Mouse (Mus musculus): ENCODE measurements around the gene Dhrs4.

Gene Dhrs4

GRCm38 (mm10) chr14:55478651-55479599, at the start of gene Dhrs4:
Gene Dhrs4, plus strand, starts transcription at chr14:55478758.
- no peak for DNase-seq (ENCODE audit: low spot score)

- no peak for DNase-seq (ENCODE audit: low spot score)
Observed at GRCm38 (mm10) chr14:55430255-55430654, 48.3 kb upstream of the Dhrs4 start.

GRCm38 (mm10) chr14:55433052-55433451, 45.5 kb upstream of the Dhrs4 start:
- no peak for DNase-seq (ENCODE audit: low spot score)

GRCm38 (mm10) chr14:55434825-55435224, 43.7 kb upstream of the Dhrs4 start:
- DNase-seq (ENCODE audit: low spot score): no peak

- no peak for DNase-seq (ENCODE audit: low spot score)
Observed at GRCm38 (mm10) chr14:55437118-55437517, 41.4 kb upstream of the Dhrs4 start.

GRCm38 (mm10) chr14:55438193-55438784, 40.3 kb upstream of the Dhrs4 start:
- peak; percentile 21 for DNase-seq (ENCODE audit: low spot score)

- DNase-seq (ENCODE audit: low spot score): no peak
Observed at GRCm38 (mm10) chr14:55457693-55458092, 20.9 kb upstream of the Dhrs4 start.

GRCm38 (mm10) chr14:55458273-55458672, 20.3 kb upstream of the Dhrs4 start:
- DNase-seq (ENCODE audit: low spot score): no peak

GRCm38 (mm10) chr14:55458761-55459160, 19.8 kb upstream of the Dhrs4 start:
- DNase-seq (ENCODE audit: low spot score): no peak

- DNase-seq (ENCODE audit: low spot score): no peak
Observed at GRCm38 (mm10) chr14:55459796-55460195, 18.8 kb upstream of the Dhrs4 start.

GRCm38 (mm10) chr14:55460297-55460696, 18.3 kb upstream of the Dhrs4 start:
- no peak for DNase-seq (ENCODE audit: low spot score)

- DNase-seq (ENCODE audit: low spot score): no peak
Observed at GRCm38 (mm10) chr14:55461757-55462156, 16.8 kb upstream of the Dhrs4 start.

GRCm38 (mm10) chr14:55466481-55466880, 12.1 kb upstream of the Dhrs4 start:
- no peak for DNase-seq (ENCODE audit: low spot score)

- DNase-seq (ENCODE audit: low spot score): no peak
Observed at GRCm38 (mm10) chr14:55467108-55467507, 11.4 kb upstream of the Dhrs4 start.

- no peak for DNase-seq (ENCODE audit: low spot score)
Observed at GRCm38 (mm10) chr14:55468301-55468741, 10.2 kb upstream of the Dhrs4 start.

GRCm38 (mm10) chr14:55469041-55469440, 9.5 kb upstream of the Dhrs4 start:
- no peak for DNase-seq (ENCODE audit: low spot score)

- DNase-seq (ENCODE audit: low spot score): no peak
Observed at GRCm38 (mm10) chr14:55469821-55470220, 8.7 kb upstream of the Dhrs4 start.

GRCm38 (mm10) chr14:55470806-55471205, 7.8 kb upstream of the Dhrs4 start:
- DNase-seq (ENCODE audit: low spot score): no peak

GRCm38 (mm10) chr14:55475654-55476053, 2.9 kb upstream of the Dhrs4 start:
- DNase-seq (ENCODE audit: low spot score): no peak

- no peak for DNase-seq (ENCODE audit: low spot score)
Observed at GRCm38 (mm10) chr14:55477421-55477820, 1.1 kb upstream of the Dhrs4 start.

- DNase-seq (ENCODE audit: low spot score): no peak
Observed at GRCm38 (mm10) chr14:55477829-55478228, 729 bp upstream of the Dhrs4 start.

- no peak for DNase-seq (ENCODE audit: low spot score)
Observed at GRCm38 (mm10) chr14:55479629-55480028, 1.1 kb downstream of the Dhrs4 start.

- DNase-seq (ENCODE audit: low spot score): no peak
Observed at GRCm38 (mm10) chr14:55484430-55485085, 6.0 kb downstream of the Dhrs4 start.
